Mouse (Mus musculus) heart, embryonic 14.5 days (tissue): ENCODE results near the gene Bud13. TPM values are rescaled to one million over a fixed set of nuclear protein-coding genes. Genes with fewer than 3 reads are reported as not detected.
"Not testable (repeated sequence)": the region's sequence is repeated elsewhere in the genome, so short reads cannot be mapped to it uniquely, and the experiment has no call there.

Experiments
- ATAC-seq: fragments of 200-750 bp; cut with Nextera tagmentation; 2 replicates; pipeline ENCODE4 v1.8.0; 2017; ENCODE audit warnings: low read depth, moderate TSS enrichment; ENCODE audit not compliant: insufficient number of reproducible peaks, insufficient read depth, low FRiP score
- H3K27ac ChIP-seq, 2 experiments: fragments of 200-500 bp in 1 of 2; fragments of 300-500 bp in 1 of 2; sonication (generic) in 1 of 2; replicated peaks in 1 of 2; 2 replicates each; pipeline ENCODE4 v1.5.1; 2012 to 2014; ENCODE audit warnings: low read depth in 2 of 2, low read length in 2 of 2, control low read depth in 1 of 2, mild to moderate bottlenecking in 1 of 2, mixed read lengths in 1 of 2; ENCODE audit not compliant: control insufficient read depth in 1 of 2, insufficient read depth in 1 of 2
- H3K27me3 ChIP-seq: fragments of 300-500 bp; sonication (generic); 2 replicates; pipeline ENCODE4 v1.6.1; 2014; ENCODE audit warnings: mild to moderate bottlenecking, low read length, control low read depth; ENCODE audit not compliant: control insufficient read depth, insufficient read depth
- H3K36me3 ChIP-seq: fragments of 300-500 bp; sonication (generic); 2 replicates; pipeline ENCODE4 v1.6.1; 2014; ENCODE audit warnings: mild to moderate bottlenecking, control low read depth, low read length, mixed read lengths; ENCODE audit not compliant: control insufficient read depth, insufficient read depth
- H3K4me1 ChIP-seq, 2 experiments: fragments of 200-500 bp in 1 of 2; fragments of 300-500 bp in 1 of 2; sonication (generic) in 1 of 2; 2 replicates each; pipeline ENCODE4 v1.6.1; 2012 to 2014; ENCODE audit warnings: low read length in 2 of 2, control low read depth in 1 of 2, mixed read lengths in 1 of 2; ENCODE audit not compliant: control insufficient read depth in 2 of 2, insufficient read depth in 2 of 2
- H3K4me2 ChIP-seq: fragments of 300-500 bp; sonication (generic); 2 replicates; pipeline ENCODE4 v1.6.1; 2014; ENCODE audit warnings: mild to moderate bottlenecking, low read length
- H3K4me3 ChIP-seq, 2 experiments: fragments of 200-500 bp in 1 of 2; fragments of 300-500 bp in 1 of 2; sonication (generic) in 1 of 2; 2 replicates each; pipeline ENCODE4 v1.5.1; 2012 to 2014; ENCODE audit warnings: low read length in 2 of 2, mild to moderate bottlenecking in 2 of 2, control low read depth in 1 of 2, low read depth in 1 of 2, moderate library complexity in 1 of 2; ENCODE audit not compliant: control insufficient read depth in 1 of 2, insufficient read depth in 1 of 2
- H3K9ac ChIP-seq: fragments of 300-500 bp; sonication (generic); 2 replicates; pipeline ENCODE4 v1.6.1; 2014; ENCODE audit warnings: mild to moderate bottlenecking, low read length
- H3K9me3 ChIP-seq: fragments of 300-500 bp; sonication (generic); 2 replicates; pipeline ENCODE4 v1.6.1; 2016; ENCODE audit warnings: low read length, control low read depth; ENCODE audit not compliant: control insufficient read depth
- WGBS: fragments of 180-500 bp; shearing (Covaris S2); extraction: QIAGEN DNeasy Blood & Tissue Kit; methylation state at CpG from one replicate; pipeline ENCODE4 v1.1.7; 2014; 5-methylcytosine and 5-hydroxymethylcytosine counted together
- polyA plus RNA-seq: library from polyadenylated mRNA; unstranded; fragments of >200 nt; fragmentation: Nextera tagmentation; extraction: Ambion mirVana; gene quantifications from 2 replicates; pipeline ENCODE4 v1.2.1, GENCODE M21; 2014

Gene Bud13
- polyA plus RNA-seq, 1 experiment from 2014 or later: 13.8 TPM

GRCm38 (mm10) chr9:46317957-46318356 lies 35.1 kb downstream of the Bud13 start:
- H3K27me3 ChIP-seq: no peaks in the 10 kb centered on the region
- no peak for ATAC-seq
- 87% methylated on average over 3 of the region's 3 CpGs for WGBS

GRCm38 (mm10) chr9:46319886-46320285 lies 37.1 kb downstream of the Bud13 start, which contains the start of gene 4931429L15Rik:
4931429L15Rik (minus strand) TSS chr9:46319986.
- not testable (repeated sequence) for H3K4me1 ChIP-seq, H3K9me3 ChIP-seq, H3K36me3 ChIP-seq, H3K27ac ChIP-seq, H3K4me3 ChIP-seq, H3K4me2 ChIP-seq, H3K27me3 ChIP-seq, ATAC-seq, H3K9ac ChIP-seq
- WGBS: 78% methylated on average over 6 of the region's 6 CpGs

More at GRCm38 (mm10) chr9:46317957-46318356, 35.1 kb downstream of the Bud13 start:
- Histone ChIP-seq H3K4me2 (no peak overlapping the region), H3K9ac (no peak overlapping the region), H3K4me3 (no peak overlapping the region), H3K36me3 (no peaks in the 10 kb centered on the region), H3K4me1 (no peaks in the 10 kb centered on the region), H3K9me3 (peaks cover 3% of the 10 kb centered on the region; the same call in 1 of the 2 replicates), H3K27ac (no peak overlapping the region)

- Histone ChIP-seq H3K9ac (no peak overlapping the region), H3K4me1 (no peaks in the 10 kb centered on the region), H3K4me3 (no peak overlapping the region), H3K9me3 (peaks cover 3% of the 10 kb centered on the region; the same call in 1 of the 2 replicates), H3K36me3 (no peaks in the 10 kb centered on the region), H3K27ac (no peak overlapping the region), H3K27me3 (no peaks in the 10 kb centered on the region), H3K4me2 (no peak overlapping the region)
- WGBS: 81% methylated on average over 2 of the region's 2 CpGs
- no peak for ATAC-seq
These were observed 37.7 kb downstream of the Bud13 start for GRCm38 (mm10) chr9:46320461-46320860.

DNA sequence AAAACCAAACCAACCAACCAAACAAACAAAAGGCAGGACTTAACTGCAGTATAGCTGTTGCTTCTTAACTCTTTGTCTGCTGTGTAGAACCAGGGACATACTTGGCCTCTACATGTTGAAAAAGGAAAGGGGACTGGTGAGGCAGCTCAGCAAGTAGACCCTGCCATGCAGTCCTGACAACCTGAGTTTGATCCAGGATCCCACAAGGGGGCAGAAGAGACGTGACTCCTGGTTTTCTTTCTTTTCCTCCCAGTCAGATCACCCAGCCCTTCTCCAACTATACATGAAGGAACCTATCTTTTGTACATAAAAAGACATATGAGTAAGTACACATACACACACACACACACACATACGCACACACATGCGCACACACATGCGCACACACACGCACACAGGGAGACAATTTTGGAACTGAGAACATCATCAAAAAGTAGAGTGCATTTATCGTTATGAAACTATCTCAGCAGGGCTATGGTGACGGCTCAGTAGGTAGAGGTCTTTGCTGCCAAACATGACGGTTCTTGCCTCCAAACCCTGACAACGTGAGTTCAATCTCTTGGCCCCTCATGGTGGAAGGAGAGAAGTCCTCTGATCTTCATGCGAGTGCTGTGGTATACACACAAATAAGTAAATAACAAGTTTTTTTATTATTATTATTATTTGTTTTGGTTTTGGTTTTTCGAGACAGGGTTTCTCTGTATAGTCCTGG lies 44.0 kb downstream of the Bud13 start:
- Histone ChIP-seq H3K4me1 (peaks cover 11 to 14% of the 10 kb centered on the region in 2 experiments; a peak in 3 of 4 replicates), H3K9me3 (no peaks in the 10 kb centered on the region), H3K27me3 (no peaks in the 10 kb centered on the region), H3K9ac (no peak overlapping the region), H3K27ac (no peak overlapping the region), H3K36me3 (no peaks in the 10 kb centered on the region), H3K4me3 (no peak overlapping the region), H3K4me2 (no peak overlapping the region)
- WGBS: 90% methylated on average over 11 of the region's 11 CpGs
- ATAC-seq: no peak

- Histone ChIP-seq H3K9ac (peak overlapping the region; percentile 75), H3K4me2 (peak overlapping the region; percentile 77), H3K27me3 (no peaks in the 10 kb centered on the region), H3K4me1 (peaks cover 11 to 14% of the 10 kb centered on the region in 2 experiments; a peak in 3 of 4 replicates), H3K27ac (no peak overlapping the region), H3K9me3 (no peaks in the 10 kb centered on the region), H3K36me3 (no peaks in the 10 kb centered on the region), H3K4me3 (peak overlapping the region in 1 of 2 experiments; percentile 33; a peak in 1 of 4 replicates)
- no peak for ATAC-seq
- WGBS: 65% methylated on average over 25 of the region's 25 CpGs
These were observed 45.1 kb downstream of the Bud13 start for GRCm38 (mm10) chr9:46327706-46328571.

- peaks cover 11 to 14% of the 10 kb centered on the region in 2 experiments; a peak in 3 of 4 replicates for H3K4me1 ChIP-seq
- no peaks in the 10 kb centered on the region for H3K9me3 ChIP-seq
- H3K27ac ChIP-seq: peak overlapping the region; percentile 1 to 63; a peak in 3 of 4 replicates
- no peaks in the 10 kb centered on the region for H3K36me3 ChIP-seq
- WGBS: 6% methylated on average over 30 of the region's 30 CpGs
- H3K9ac ChIP-seq: peak overlapping the region; percentile 75
- peak overlapping the region; percentile 33 to 45 for H3K4me3 ChIP-seq
- no peaks in the 10 kb centered on the region for H3K27me3 ChIP-seq
- peak overlapping the region; percentile 77 for H3K4me2 ChIP-seq
- 0 out of 2 replicates have a peak, but pooled peaks have one; percentile 35 for ATAC-seq
These were observed 45.9 kb downstream of the Bud13 start for GRCm38 (mm10) chr9:46328572-46329249.

- H3K27me3 ChIP-seq: peaks cover 2% of the 10 kb centered on the region; the same call in 1 of the 2 replicates
- H3K4me2 ChIP-seq: peak overlapping the region; percentile 77
- peaks cover 11 to 14% of the 10 kb centered on the region in 2 experiments; a peak in 3 of 4 replicates for H3K4me1 ChIP-seq
- peak overlapping the region; percentile 1 to 63; a peak in 3 of 4 replicates for H3K27ac ChIP-seq
- no peaks in the 10 kb centered on the region for H3K9me3 ChIP-seq
- WGBS: 2% methylated on average over 19 of the region's 19 CpGs
- peak overlapping the region; percentile 75 for H3K9ac ChIP-seq
- no peaks in the 10 kb centered on the region for H3K36me3 ChIP-seq
- ATAC-seq: peak; percentile 60; the same call in 1 of the 2 replicates
- H3K4me3 ChIP-seq: peak overlapping the region; percentile 33 to 45
These were observed 46.4 kb downstream of the Bud13 start for GRCm38 (mm10) chr9:46329250-46329648.
